Mouse (Mus musculus) gastrocnemius, adult 18-20 months (tissue): ENCODE results near the gene Plekhb2. TPM values are rescaled to one million over a fixed set of nuclear protein-coding genes. Genes with fewer than 3 reads are reported as not detected.

ENCODE experiments used
- DNase-seq: peaks from one replicate; pipeline ENCODE4 v3.0.0; 2021; ENCODE audit warnings: low spot score
- total RNA-seq, 2 experiments: library from RNA; stranded (reverse); gene quantifications; 2 replicates each; pipeline ENCODE4 v1.2.3; 2021

Plekhb2 gene
- total RNA-seq, 2 experiments from 2014 or later: 49.8 to 62.4 TPM

GRCm38 (mm10) chr1:34830934-34831333 lies 18.8 kb upstream of the Plekhb2 start:
- DNase-seq: no peak

- no peak for DNase-seq
Measured at GRCm38 (mm10) chr1:34831381-34831780, 18.4 kb upstream of the Plekhb2 start.

- DNase-seq: no peak
Measured at GRCm38 (mm10) chr1:34834904-34835303, 14.9 kb upstream of the Plekhb2 start.

- no peak for DNase-seq
Measured at GRCm38 (mm10) chr1:34837951-34838689, 11.7 kb upstream of the Plekhb2 start.

GRCm38 (mm10) chr1:34839241-34839640 lies 10.5 kb upstream of the Plekhb2 start:
- DNase-seq: no peak

- DNase-seq: no peak
Measured at GRCm38 (mm10) chr1:34841709-34842388, 7.9 kb upstream of the Plekhb2 start.

GRCm38 (mm10) chr1:34842389-34842861 lies 7.4 kb upstream of the Plekhb2 start:
- DNase-seq: peak; percentile 34

- peak; percentile 80 for DNase-seq
Measured at GRCm38 (mm10) chr1:34842887-34843618, 6.7 kb upstream of the Plekhb2 start, which contains the start of gene Fam168b. TSS of gene Fam168b (minus strand) at chr1:34843065.

- DNase-seq: no peak
Measured at GRCm38 (mm10) chr1:34847070-34847469, 2.7 kb upstream of the Plekhb2 start.

GRCm38 (mm10) chr1:34850343-34851136 lies 764 bp downstream of the Plekhb2 start:
- no peak for DNase-seq

GRCm38 (mm10) chr1:34851562-34851961 lies 1.8 kb downstream of the Plekhb2 start:
- DNase-seq: no peak

- DNase-seq: no peak
Measured at GRCm38 (mm10) chr1:34852116-34852878, 2.5 kb downstream of the Plekhb2 start.

- DNase-seq: no peak
Measured at GRCm38 (mm10) chr1:34853786-34854185, 4.0 kb downstream of the Plekhb2 start.

GRCm38 (mm10) chr1:34855056-34855739 lies 5.4 kb downstream of the Plekhb2 start:
- DNase-seq: no peak

GRCm38 (mm10) chr1:34858671-34859070 lies 8.9 kb downstream of the Plekhb2 start:
- DNase-seq: no peak

GRCm38 (mm10) chr1:34859761-34860160 lies 10.0 kb downstream of the Plekhb2 start:
- DNase-seq: no peak

- DNase-seq: peak; percentile 42
Measured at GRCm38 (mm10) chr1:34860205-34860604, 10.4 kb downstream of the Plekhb2 start.

- DNase-seq: no peak
Measured at GRCm38 (mm10) chr1:34862877-34863276, 13.1 kb downstream of the Plekhb2 start.

GRCm38 (mm10) chr1:34863323-34863722 lies 13.5 kb downstream of the Plekhb2 start:
- no peak for DNase-seq

GRCm38 (mm10) chr1:34864243-34864642 lies 14.5 kb downstream of the Plekhb2 start:
- DNase-seq: no peak
